Mouse (Mus musculus): ENCODE data around the gene Pramef20.
"Not testable (repeated sequence)": the region's sequence is repeated elsewhere in the genome, so short reads cannot be mapped to it uniquely, and the experiment has no call there.

DNA sequence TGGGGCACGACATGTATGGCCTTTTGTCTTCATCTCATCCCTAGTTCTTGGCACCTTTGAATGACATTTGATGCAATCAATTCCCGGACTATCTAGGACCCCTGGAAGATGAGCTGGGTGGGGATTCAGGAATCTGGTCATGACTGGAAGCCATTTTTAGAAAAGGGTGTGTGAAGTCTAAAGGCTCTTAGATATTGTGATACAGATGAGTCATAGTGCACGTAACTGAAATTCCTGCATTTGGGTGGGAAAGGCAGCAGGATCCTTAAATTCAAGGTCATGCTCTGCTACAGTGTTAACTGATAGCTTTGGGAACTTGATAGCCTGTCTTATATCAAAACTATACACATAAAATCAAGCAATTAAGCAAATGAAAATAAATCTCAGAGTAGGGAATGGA, 41.9 kb downstream of the Pramef20 start:
- TF ChIP-seq CTCF, EP300 (IDR thresholded peaks at IDR 0.05; ENCODE audit: low read depth): not testable (repeated sequence)
